Mouse (Mus musculus) myocyte (in vitro differentiated cells): ENCODE data around the gene Tmem25.

Experiments used
- MYOD1 ChIP-seq, 3 experiments: IDR thresholded peaks; one replicate each; pipeline ENCODE4 v1.6.1; 2011; ENCODE audit warnings: control low read depth in 2 of 3, low read depth in 2 of 3, mild to moderate bottlenecking in 2 of 3, moderate library complexity in 1 of 3; ENCODE audit not compliant: insufficient read length in 2 of 3, control insufficient read depth in 1 of 3
- MYOG ChIP-seq, 3 experiments: IDR thresholded peaks; one replicate each; pipeline ENCODE4 v1.6.1; 2011; ENCODE audit warnings: control low read depth in 2 of 3, low read depth in 2 of 3, mild to moderate bottlenecking in 2 of 3; ENCODE audit not compliant: insufficient read length in 2 of 3, control insufficient read depth in 1 of 3, insufficient read depth in 1 of 3
- POLR2A ChIP-seq: IDR thresholded peaks from one replicate; pipeline ENCODE4 v1.6.1; 2011; ENCODE audit warnings: low read depth, mild to moderate bottlenecking, control low read depth, moderate library complexity; ENCODE audit not compliant: insufficient read length
- POLR2AphosphoS2 ChIP-seq: IDR thresholded peaks from one replicate; pipeline ENCODE4 v1.6.1; 2011; ENCODE audit warnings: low read depth, control low read depth; ENCODE audit not compliant: insufficient read length
- SRF ChIP-seq: IDR thresholded peaks from one replicate; pipeline ENCODE4 v1.6.1; 2011; ENCODE audit warnings: low read depth; ENCODE audit not compliant: control insufficient read depth, insufficient read length
- TCF12 ChIP-seq: IDR thresholded peaks from one replicate; pipeline ENCODE4 v1.6.1; 2011; ENCODE audit warnings: mild to moderate bottlenecking, control low read depth; ENCODE audit not compliant: poor library complexity, insufficient read depth, severe bottlenecking
- USF1 ChIP-seq: IDR thresholded peaks from one replicate; pipeline ENCODE4 v1.6.1; 2011; ENCODE audit warnings: low read depth, mild to moderate bottlenecking, control low read depth, moderate library complexity

- TF ChIP-seq POLR2A, result no peak
- peak in 2 of 3 experiments; percentile 82 to 87 for TF ChIP-seq MYOG (IDR thresholded peaks at IDR 0.05; ENCODE audit: control insufficient read depth in 1 of 3, insufficient read depth in 1 of 3, insufficient read length in 2 of 3, low read depth in 2 of 3)
- TF ChIP-seq SRF, result no peak
- peak in 2 of 3 experiments; percentile 46 to 65 for TF ChIP-seq MYOD1 (IDR thresholded peaks at IDR 0.05; ENCODE audit: control insufficient read depth in 1 of 3, insufficient read length in 2 of 3, low read depth in 2 of 3)
- TF ChIP-seq TCF12, result no peak
- no peak for TF ChIP-seq USF1
- no peak for TF ChIP-seq POLR2AphosphoS2
These were observed 5.6 kb upstream of the Tmem25 start for GRCm38 (mm10) chr9:44804678-44805077.
